Mouse (Mus musculus) midbrain, embryonic 15.5 days (tissue): ENCODE results near the gene Ttc28. TPM values are rescaled to one million over a fixed set of nuclear protein-coding genes. Genes with fewer than 3 reads are reported as not detected.
"Not testable (repeated sequence)": the region's sequence is repeated elsewhere in the genome, so short reads cannot be mapped to it uniquely, and the experiment has no call there.

Experiments
- ATAC-seq: fragments of 200-750 bp; cut with Nextera tagmentation; replicated peaks from 2 replicates; pipeline ENCODE4 v1.8.0; 2017; ENCODE audit warnings: moderate TSS enrichment
- H3K27ac ChIP-seq: fragments of 300-500 bp; sonication (generic); 2 replicates; pipeline ENCODE4 v1.5.1; 2015; ENCODE audit warnings: mild to moderate bottlenecking, inconsistent platforms
- H3K27me3 ChIP-seq: fragments of 300-500 bp; sonication (generic); replicated peaks from 2 replicates; pipeline ENCODE4 v1.6.1; 2015; ENCODE audit warnings: inconsistent platforms
- H3K36me3 ChIP-seq: fragments of 300-500 bp; sonication (generic); replicated peaks from 2 replicates; pipeline ENCODE4 v1.6.1; 2015; ENCODE audit warnings: inconsistent platforms
- H3K4me1 ChIP-seq: fragments of 300-500 bp; sonication (generic); 2 replicates; pipeline ENCODE4 v1.6.1; 2015; ENCODE audit warnings: inconsistent platforms
- H3K4me2 ChIP-seq: fragments of 300-500 bp; sonication (generic); 2 replicates; pipeline ENCODE4 v1.6.1; 2015; ENCODE audit warnings: inconsistent platforms, mild to moderate bottlenecking, moderate library complexity
- H3K4me3 ChIP-seq: fragments of 300-500 bp; sonication (generic); 2 replicates; pipeline ENCODE4 v1.5.1; 2015; ENCODE audit warnings: mild to moderate bottlenecking, inconsistent platforms
- H3K9ac ChIP-seq: fragments of 300-500 bp; sonication (generic); 2 replicates; pipeline ENCODE4 v1.6.1; 2015; ENCODE audit warnings: mild to moderate bottlenecking, inconsistent platforms
- H3K9me3 ChIP-seq: fragments of 300-500 bp; sonication (generic); 2 replicates; pipeline ENCODE4 v1.6.1; 2016; ENCODE audit warnings: inconsistent platforms
- WGBS: fragments of 180-500 bp; shearing (Covaris S2); methylation state at CpG from one replicate; pipeline ENCODE4 v1.1.7; 2015; ENCODE audit warnings: mixed read lengths; 5-methylcytosine and 5-hydroxymethylcytosine counted together
- polyA plus RNA-seq: library from polyadenylated mRNA; unstranded; fragments of >200 nt; fragmentation: Nextera tagmentation; extraction: Ambion mirVana; gene quantifications from 2 replicates; pipeline ENCODE4 v1.2.1, GENCODE M21; 2015

The Ttc28 gene
- 23.8 and 24.9 TPM in 2 replicates for polyA plus RNA-seq

GRCm38 (mm10) chr5:110879584-110880374 is at the start of gene Ttc28:
Gene Ttc28, plus strand, starts transcription at chr5:110879803.
- ATAC-seq, result peak; percentile 93
- H3K9me3 ChIP-seq, result no peaks in the 10 kb centered on the region
- under 1% methylated on average over 86 of the region's 101 CpGs for WGBS
- no peaks in the 10 kb centered on the region for H3K27me3 ChIP-seq
- no peaks in the 10 kb centered on the region for H3K36me3 ChIP-seq
- H3K4me1 ChIP-seq, result peaks cover 21% of the 10 kb centered on the region
- peak within 1 kb of the TSS; percentile 87 for H3K4me3 ChIP-seq
- peak within 1 kb of the TSS; percentile 84 for H3K9ac ChIP-seq
- H3K27ac ChIP-seq, result peak within 1 kb of the TSS; percentile 75
- peak within 1 kb of the TSS; percentile 80 for H3K4me2 ChIP-seq

- H3K4me1 ChIP-seq, result no peaks in the 10 kb centered on the region; the same call in 1 of the 2 replicates
Measured at GRCm38 (mm10) chr5:110831036-110831720, 48.4 kb upstream of the Ttc28 start.

DNA sequence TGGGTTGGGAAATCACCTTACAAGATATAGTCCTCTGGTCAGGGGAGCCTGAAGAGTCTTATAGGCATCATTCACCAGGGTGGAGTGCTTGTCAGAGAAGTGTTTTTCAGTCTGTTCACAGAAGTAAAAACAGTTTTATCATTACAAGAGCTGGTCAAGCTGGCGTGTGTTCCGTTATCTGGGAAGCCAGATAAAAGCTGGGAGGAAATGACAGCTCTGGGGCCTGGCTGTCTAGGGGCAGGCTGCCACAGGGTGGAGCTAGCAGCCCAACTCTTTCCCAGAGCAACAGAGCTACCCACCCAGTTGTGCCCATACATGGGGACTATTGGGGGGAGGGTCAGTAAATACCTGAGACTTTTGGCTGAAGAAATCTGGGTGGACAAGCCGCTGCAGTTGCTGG is 43.6 kb upstream of the Ttc28 start:
- WGBS, result 31% methylated on average over 3 of the region's 3 CpGs
- H3K27ac ChIP-seq, result no peak overlapping the region
- H3K4me3 ChIP-seq, result no peak overlapping the region
- H3K36me3 ChIP-seq, result no peaks in the 10 kb centered on the region
- H3K9me3 ChIP-seq, result no peaks in the 10 kb centered on the region
- H3K4me2 ChIP-seq, result no peak overlapping the region
- peaks cover 15% of the 10 kb centered on the region for H3K4me1 ChIP-seq
- no peak for ATAC-seq
- no peak overlapping the region for H3K9ac ChIP-seq
- no peaks in the 10 kb centered on the region for H3K27me3 ChIP-seq

More at GRCm38 (mm10) chr5:110831036-110831720, 48.4 kb upstream of the Ttc28 start:
- H3K36me3 ChIP-seq, result no peaks in the 10 kb centered on the region
- no peak overlapping the region for H3K4me3 ChIP-seq
- no peaks in the 10 kb centered on the region for H3K27me3 ChIP-seq
- no peak overlapping the region for H3K4me2 ChIP-seq
- no peak overlapping the region for H3K27ac ChIP-seq
- H3K9me3 ChIP-seq, result no peaks in the 10 kb centered on the region
- WGBS, result 94% methylated on average over 5 of the region's 5 CpGs
- H3K9ac ChIP-seq, result no peak overlapping the region
- no peak for ATAC-seq

- WGBS, result 87% methylated on average over 5 of the region's 5 CpGs
- H3K36me3 ChIP-seq, H3K4me2 ChIP-seq: not testable (repeated sequence)
Measured at GRCm38 (mm10) chr5:110838016-110838415, 41.6 kb upstream of the Ttc28 start.

GRCm38 (mm10) chr5:110839038-110839677 is 40.4 kb upstream of the Ttc28 start:
- H3K27ac ChIP-seq, result peak overlapping the region; percentile 78
- H3K4me1 ChIP-seq, result peaks cover 15% of the 10 kb centered on the region
- ATAC-seq, result peak; percentile 84
- no peaks in the 10 kb centered on the region for H3K27me3 ChIP-seq
- 9% methylated on average over 28 of the region's 28 CpGs for WGBS
- H3K9ac ChIP-seq, result peak overlapping the region; percentile 75
- peak overlapping the region; percentile 93 for H3K4me2 ChIP-seq
- no peaks in the 10 kb centered on the region for H3K9me3 ChIP-seq
- H3K4me3 ChIP-seq, result peak overlapping the region; percentile 87
- H3K36me3 ChIP-seq, result no peaks in the 10 kb centered on the region

More at GRCm38 (mm10) chr5:110838016-110838415, 41.6 kb upstream of the Ttc28 start:
- not testable (repeated sequence) for ATAC-seq, H3K4me3 ChIP-seq, H3K27ac ChIP-seq, H3K9me3 ChIP-seq, H3K27me3 ChIP-seq, H3K9ac ChIP-seq
- peaks cover 15% of the 10 kb centered on the region for H3K4me1 ChIP-seq

GRCm38 (mm10) chr5:110839678-110840365 is 39.8 kb upstream of the Ttc28 start, which contains the start of the genes Hscb and Chek2:
Gene Hscb, minus strand, starts transcription at chr5:110839777.
Gene Chek2, plus strand, starts transcription at chr5:110839979.
- WGBS, result under 1% methylated on average over 41 of the region's 41 CpGs
- peak; percentile 99 for ATAC-seq
- peak within 1 kb of the TSS; percentile 93 for H3K4me2 ChIP-seq

DNA sequence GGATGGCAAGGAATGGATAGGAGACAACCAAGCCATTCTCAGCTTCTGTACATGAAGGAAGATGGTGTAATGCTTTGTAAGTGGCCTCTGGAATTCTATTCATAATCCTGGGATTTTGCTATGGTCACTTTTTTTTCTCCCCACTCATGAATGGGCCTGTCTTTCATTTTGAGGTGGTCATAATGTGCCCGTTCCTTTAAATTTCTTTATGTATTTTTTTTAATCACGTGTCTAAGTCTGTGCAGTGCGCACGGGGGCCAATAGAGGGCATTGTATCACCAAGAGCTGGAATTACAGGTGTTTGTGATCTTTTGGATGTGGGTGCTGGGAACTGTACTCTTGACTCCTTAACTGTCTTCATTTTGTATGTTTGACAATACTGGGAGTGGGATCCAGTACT is 39.1 kb upstream of the Ttc28 start:
- H3K27ac ChIP-seq, result no peak overlapping the region
- WGBS, result 10% methylated on average over 4 of the region's 4 CpGs
- H3K4me1 ChIP-seq, result peaks cover 15% of the 10 kb centered on the region
- no peaks in the 10 kb centered on the region for H3K27me3 ChIP-seq
- no peaks in the 10 kb centered on the region for H3K36me3 ChIP-seq
- H3K9ac ChIP-seq, result peak overlapping the region; percentile 26; the same call in 1 of the 2 replicates
- no peaks in the 10 kb centered on the region for H3K9me3 ChIP-seq
- H3K4me2 ChIP-seq, result peak overlapping the region; percentile 93
- H3K4me3 ChIP-seq, result peak overlapping the region; percentile 87
- ATAC-seq, result no peak

More at GRCm38 (mm10) chr5:110839678-110840365, 39.8 kb upstream of the Ttc28 start, which contains the start of the genes Hscb and Chek2:
- Histone ChIP-seq H3K9me3 (no peaks in the 10 kb centered on the region), H3K4me3 (peak within 1 kb of the TSS; percentile 87), H3K4me1 (peaks cover 15% of the 10 kb centered on the region), H3K27me3 (no peaks in the 10 kb centered on the region), H3K36me3 (no peaks in the 10 kb centered on the region), H3K9ac (peak within 1 kb of the TSS; percentile 75), H3K27ac (peak within 1 kb of the TSS; percentile 78)

- Histone ChIP-seq H3K9ac (no peak overlapping the region), H3K27me3 (no peaks in the 10 kb centered on the region), H3K9me3 (no peaks in the 10 kb centered on the region), H3K4me3 (no peak overlapping the region), H3K36me3 (no peaks in the 10 kb centered on the region), H3K4me2 (no peak overlapping the region), H3K27ac (no peak overlapping the region), H3K4me1 (peaks cover 15% of the 10 kb centered on the region)
- ATAC-seq, result no peak
- whole genome bisulfite sequencing, result 90% methylated on average over 14 of the region's 14 CpGs
Measured at GRCm38 (mm10) chr5:110841046-110841862, 38.3 kb upstream of the Ttc28 start.

- H3K9me3 ChIP-seq, result no peaks in the 10 kb centered on the region
- no peaks in the 10 kb centered on the region for H3K4me1 ChIP-seq
- H3K36me3 ChIP-seq, result no peaks in the 10 kb centered on the region
- no peak overlapping the region for H3K27ac ChIP-seq
- no peak overlapping the region for H3K9ac ChIP-seq
- no peak for ATAC-seq
- no peak overlapping the region for H3K4me3 ChIP-seq
- no peaks in the 10 kb centered on the region for H3K27me3 ChIP-seq
- WGBS, result 95% methylated on average over 1 of the region's 1 CpGs
- no peak overlapping the region for H3K4me2 ChIP-seq
Measured at GRCm38 (mm10) chr5:110852990-110853389, 26.6 kb upstream of the Ttc28 start.

GRCm38 (mm10) chr5:110857091-110857490 is 22.5 kb upstream of the Ttc28 start:
- no peaks in the 10 kb centered on the region for H3K36me3 ChIP-seq
- no peaks in the 10 kb centered on the region for H3K27me3 ChIP-seq
- H3K4me3 ChIP-seq, result no peak overlapping the region
- H3K27ac ChIP-seq, result no peak overlapping the region
- WGBS, result 88% methylated on average over 5 of the region's 5 CpGs
- ATAC-seq, result no peak
- H3K4me2 ChIP-seq, result no peak overlapping the region
- no peaks in the 10 kb centered on the region for H3K4me1 ChIP-seq
- no peaks in the 10 kb centered on the region for H3K9me3 ChIP-seq
- no peak overlapping the region for H3K9ac ChIP-seq
